In the genomic region with DNA sequence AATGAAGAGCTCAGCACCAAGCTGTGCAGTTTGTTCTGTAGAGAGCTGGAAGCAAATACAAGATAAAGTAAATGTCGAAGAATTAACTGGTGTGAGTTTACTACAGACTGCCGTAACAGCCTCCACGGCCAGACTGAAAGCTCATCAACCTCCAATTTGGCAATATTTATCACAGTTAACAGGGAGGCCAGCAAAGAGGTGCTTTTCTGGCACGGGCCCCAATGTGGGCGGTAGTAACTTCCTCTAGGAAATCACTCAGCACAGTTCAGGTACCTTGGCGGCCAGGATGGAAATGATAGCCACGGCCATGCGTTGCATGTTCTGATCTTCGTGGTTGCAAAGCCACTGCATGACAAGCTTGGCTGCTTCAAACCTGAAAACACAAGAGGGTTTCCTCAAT, we compare ENCODE assay signal across 31 mouse cellular contexts. TPM values are rescaled to one million over a fixed set of nuclear protein-coding genes. Genes with fewer than 3 reads are reported as not detected.
DNase-seq lines count a peak whose midpoint lies in the region; ATAC-seq and TF ChIP-seq lines count a peak whose summit lies in the region.
"Had no signal": no experiment of that assay in that cellular context is flagged by ENCODE, and none has a peak within 500 bp of the region (broad histone marks: within the 10 kb centered on the region; RNA-seq: fewer than 3 reads in every experiment).

No protein-coding gene starts in this region.

- intact Hi-C loops in gastrocnemius, adult 2 months (cut with DNase I) = loop anchor here (5.0 kb wide), 1 partner anchor 77 kb away; a partner anchor contains a TSS

- ATAC-seq in heart, embryonic 12.5 days (ENCODE audit: insufficient number of reproducible peaks, low FRiP score) = no peak
- no peak for ATAC-seq in lung, postnatal 0 days
- peak; percentile 26; the same call in 1 of the 2 replicates for ATAC-seq in megakaryocyte-erythroid progenitor cell, adult 5-6 weeks (replicated peaks; ENCODE audit: low FRiP score, low TSS enrichment, poor library complexity, severe bottlenecking)
- ATAC-seq in erythroid progenitor cell, adult 5-6 weeks (replicated peaks; ENCODE audit: low FRiP score, poor library complexity, severe bottlenecking) = no peak
- ATAC-seq: forebrain, embryonic 15.5 days; hindbrain, postnatal 0 days; inflammation-experienced regulatory T-cells, adult 6 months; intestine, embryonic 16.5 days had no signal

- no peak overlapping the region for H3K9ac ChIP-seq in heart, embryonic 12.5 days
- no peak overlapping the region for H3K9ac ChIP-seq in lung, postnatal 0 days (replicated peaks; ENCODE audit: low read depth)
- H3K9ac ChIP-seq: embryonic facial prominence, embryonic 12.5 days; embryonic facial prominence, embryonic 15.5 days; forebrain, embryonic 12.5 days; forebrain, embryonic 15.5 days; hindbrain, embryonic 14.5 days had no signal

- no peaks in the 10 kb centered on the region for H3K9me3 ChIP-seq in heart, embryonic 12.5 days (replicated peaks)
- no peaks in the 10 kb centered on the region for H3K9me3 ChIP-seq in lung, postnatal 0 days (ENCODE audit: low read length)
- H3K9me3 ChIP-seq: embryonic facial prominence, embryonic 15.5 days; forebrain, embryonic 12.5 days; forebrain, embryonic 15.5 days; G1E; heart, embryonic 10.5 days had no signal

- DNase-seq in gastrocnemius, adult 2 months = peak; percentile 45
- no peak for DNase-seq in gastrocnemius, postnatal 4 days (ENCODE audit: low spot score in 2 of 2)
- DNase-seq in heart, adult 18-20 months = peak; percentile 9 to 11
- DNase-seq in lung, postnatal 10 days = peak; percentile 4
- no peak for DNase-seq in lung, postnatal 0 days (ENCODE audit: low spot score)
- DNase-seq: adrenal gland, adult 2 months; adrenal gland, postnatal 14 days; B cell, adult 2 months; cerebellum, adult 11 months; cerebellum, adult 2 months; cerebellum, adult 9-11 months; cerebellum, postnatal 25 days; gastrocnemius, postnatal 14 days had no signal

- no peaks in the 10 kb centered on the region for H3K27me3 ChIP-seq in heart, embryonic 12.5 days (replicated peaks)
- no peaks in the 10 kb centered on the region for H3K27me3 ChIP-seq in lung, postnatal 0 days (replicated peaks; ENCODE audit: insufficient read depth, low read length)
- H3K27me3 ChIP-seq: CH12.LX; embryonic facial prominence, embryonic 12.5 days; embryonic facial prominence, embryonic 15.5 days; forebrain, embryonic 12.5 days; forebrain, embryonic 15.5 days had no signal

- H3K27ac ChIP-seq in gastrocnemius, adult 2 months = no peak overlapping the region
- no peak overlapping the region for H3K27ac ChIP-seq in heart, embryonic 12.5 days (ENCODE audit: poor library complexity, severe bottlenecking)
- H3K27ac ChIP-seq in lung, postnatal 0 days (ENCODE audit: low read length) = no peak overlapping the region
- H3K27ac ChIP-seq: embryonic facial prominence, embryonic 12.5 days; embryonic facial prominence, embryonic 15.5 days; forebrain, embryonic 12.5 days; forebrain, embryonic 15.5 days; heart, embryonic 10.5 days; hindbrain, embryonic 14.5 days; hindbrain, postnatal 0 days had no signal

- no peak for TF ChIP-seq EP300 in lung, postnatal 0 days (IDR thresholded peaks at IDR 0.05)

- no peak for TF ChIP-seq CTCF in gastrocnemius, adult 2 months (IDR thresholded peaks at IDR 0.05)
- no peak for TF ChIP-seq CTCF in lung, postnatal 0 days (IDR thresholded peaks at IDR 0.05)

- H3K4me2 ChIP-seq in heart, embryonic 12.5 days = no peak overlapping the region
- H3K4me2 ChIP-seq in lung, postnatal 0 days (replicated peaks; ENCODE audit: low read depth, low read length) = no peak overlapping the region
- H3K4me2 ChIP-seq: embryonic facial prominence, embryonic 12.5 days; embryonic facial prominence, embryonic 15.5 days; forebrain, embryonic 12.5 days; forebrain, embryonic 15.5 days; hindbrain, embryonic 14.5 days had no signal

- WGBS in heart, embryonic 12.5 days = 93% methylated on average over 9 of the region's 9 CpGs
- WGBS in lung, postnatal 0 days = 87% methylated on average over 9 of the region's 9 CpGs

- no peaks in the 10 kb centered on the region for H3K4me1 ChIP-seq in heart, embryonic 12.5 days (replicated peaks)
- H3K4me1 ChIP-seq in lung, postnatal 0 days (ENCODE audit: insufficient read depth, low read depth, low read length) = no peaks in the 10 kb centered on the region
- H3K4me1 ChIP-seq: embryonic facial prominence, embryonic 12.5 days; embryonic facial prominence, embryonic 15.5 days; forebrain, embryonic 12.5 days; forebrain, embryonic 15.5 days; heart, embryonic 10.5 days had no signal

- H3K4me3 ChIP-seq in gastrocnemius, adult 2 months = no peak overlapping the region
- no peak overlapping the region for H3K4me3 ChIP-seq in heart, embryonic 12.5 days
- no peak overlapping the region for H3K4me3 ChIP-seq in lung, postnatal 0 days (ENCODE audit: low read depth, low read length)
- H3K4me3 ChIP-seq: embryonic facial prominence, embryonic 12.5 days; embryonic facial prominence, embryonic 15.5 days; forebrain, embryonic 12.5 days; forebrain, embryonic 15.5 days; heart, embryonic 10.5 days had no signal

- peaks cover 72% of the 10 kb centered on the region for H3K36me3 ChIP-seq in heart, embryonic 12.5 days
- peaks cover 30% of the 10 kb centered on the region for H3K36me3 ChIP-seq in lung, postnatal 0 days (ENCODE audit: insufficient read depth, low read length)

RNA-seq across cellular contexts. Expression of a gene that starts 32.7 kb away (rescaled TPM):
- total RNA-seq in gastrocnemius, adult 2 months (2021) = under 1 TPM; 0.50 to 0.54 TPM
- not detected for total RNA-seq in gastrocnemius, postnatal 4 days (2021)
- under 1 TPM in 1 of 2 experiments, not detected in 1; 0.10 TPM for total RNA-seq in heart, adult 18-20 months (2021)
- polyA plus RNA-seq in heart, embryonic 12.5 days (2016; fragmentation: Nextera tagmentation; extraction: Ambion mirVana) = 0.13 TPM in 1 of 2 replicates, not detected in the other
- not detected in 2 replicates for polyA plus RNA-seq in lung, postnatal 0 days (2015; fragmentation: Nextera tagmentation; extraction: Ambion mirVana)
- not detected in 2 replicates for total RNA-seq in megakaryocyte-erythroid progenitor cell, adult 5-6 weeks (2014; fragmentation: Nextera tagmentation)
- not detected in 2 replicates for total RNA-seq in megakaryocyte-erythroid progenitor cell, adult 5-6 weeks (2017)
- total RNA-seq in erythroid progenitor cell, adult 5-6 weeks (2015; ENCODE audit: low replicate concordance) = not detected in 2 replicates
- total RNA-seq in erythroid progenitor cell, adult 5-6 weeks (2017; ENCODE audit: low replicate concordance) = not detected in 2 replicates
- total RNA-seq: CH12.LX; common myeloid progenitor, adult 5-6 weeks; G1E; granulocyte monocyte progenitor cell, adult 5-6 weeks had no signal
- polyA plus RNA-seq: cerebellum, adult 2 months; forebrain, embryonic 12.5 days; forebrain, embryonic 15.5 days; G1E; heart, embryonic 10.5 days; heart, embryonic 14.5 days; heart, postnatal 0 days; hindbrain, embryonic 14.5 days; hindbrain, postnatal 0 days; inflammation-experienced regulatory T-cells, adult 6 months had no signal

RNA-seq across cellular contexts. Expression of a gene that starts 50.4 kb away (rescaled TPM):
- total RNA-seq in gastrocnemius, adult 2 months (2021) = 10 to 100 TPM; 50.8 to 56.0 TPM
- total RNA-seq in gastrocnemius, postnatal 4 days (2021) = 10 to 100 TPM; 23.8 to 27.8 TPM
- 10 to 100 TPM; 38.7 to 39.6 TPM for total RNA-seq in heart, adult 18-20 months (2021)
- 11.0 and 12.1 TPM in 2 replicates for polyA plus RNA-seq in heart, embryonic 12.5 days (2016; fragmentation: Nextera tagmentation; extraction: Ambion mirVana)
- polyA plus RNA-seq in lung, postnatal 0 days (2015; fragmentation: Nextera tagmentation; extraction: Ambion mirVana) = 4.7 and 5.2 TPM in 2 replicates
- total RNA-seq in megakaryocyte-erythroid progenitor cell, adult 5-6 weeks (2014; fragmentation: Nextera tagmentation) = 8.8 and 11.3 TPM in 2 replicates
- 12.5 and 17.6 TPM in 2 replicates for total RNA-seq in megakaryocyte-erythroid progenitor cell, adult 5-6 weeks (2017)
- 3.8 and 5.0 TPM in 2 replicates for total RNA-seq in erythroid progenitor cell, adult 5-6 weeks (2015; ENCODE audit: low replicate concordance)
- 2.0 and 4.5 TPM in 2 replicates for total RNA-seq in erythroid progenitor cell, adult 5-6 weeks (2017; ENCODE audit: low replicate concordance)

Comparison
In these comparisons a context has a peak if more than half of its experiments do, and no peak if none do; other contexts are left out.
1. DNase-seq: peak in gastrocnemius, adult 2 months (single experiment), heart, adult 18-20 months (2 of 2) and lung, postnatal 10 days (single experiment); none in gastrocnemius, postnatal 4 days (0 of 2) and lung, postnatal 0 days (single experiment).